Mouse (Mus musculus) intestine, embryonic 14.5 days (tissue): ENCODE measurements at regions not wholly inside any gene's neighbourhood (a gene's known extent, or its start where the extent isn't known, plus 50 kb on each side); places are given as distances from the start of the nearest gene placed in this dataset.

Source experiments
- ATAC-seq: fragments of 200-750 bp; cut with Nextera tagmentation; replicated peaks from 2 replicates; pipeline ENCODE4 v1.8.0; 2017; ENCODE audit warnings: low read depth, moderate number of reproducible peaks, moderate TSS enrichment, moderate library complexity; ENCODE audit not compliant: low FRiP score, low TSS enrichment
- DNase-seq: peaks from one replicate; pipeline ENCODE4 v3.0.0-alpha.2; 2018; ENCODE audit warnings: low spot score
- H3K27ac ChIP-seq: fragments of 300-500 bp; sonication (generic); 2 replicates; pipeline ENCODE4 v1.5.1; 2014; ENCODE audit warnings: low read depth, mild to moderate bottlenecking, control low read depth
- H3K27me3 ChIP-seq: fragments of 300-500 bp; sonication (generic); replicated peaks from 2 replicates; pipeline ENCODE4 v1.6.1; 2014; ENCODE audit warnings: low read length, control low read depth; ENCODE audit not compliant: control insufficient read depth, insufficient read depth
- H3K36me3 ChIP-seq: fragments of 300-500 bp; sonication (generic); 2 replicates; pipeline ENCODE4 v1.6.1; 2014; ENCODE audit warnings: low read length, control low read depth; ENCODE audit not compliant: control insufficient read depth, insufficient read depth
- H3K4me1 ChIP-seq: fragments of 300-500 bp; sonication (generic); replicated peaks from 2 replicates; pipeline ENCODE4 v1.6.1; 2014; ENCODE audit warnings: low read length, control low read depth, mixed read lengths; ENCODE audit not compliant: control insufficient read depth, insufficient read depth
- H3K4me2 ChIP-seq: fragments of 300-500 bp; sonication (generic); 2 replicates; pipeline ENCODE4 v1.6.1; 2014; ENCODE audit warnings: low read length
- H3K4me3 ChIP-seq: fragments of 300-500 bp; sonication (generic); 2 replicates; pipeline ENCODE4 v1.5.1; 2014; ENCODE audit warnings: low read depth, low read length, control low read depth, mixed read lengths
- H3K9ac ChIP-seq: fragments of 300-500 bp; sonication (generic); 2 replicates; pipeline ENCODE4 v1.6.1; 2014; ENCODE audit warnings: mild to moderate bottlenecking, low read length
- H3K9me3 ChIP-seq: fragments of 300-500 bp; sonication (generic); 2 replicates; pipeline ENCODE4 v1.6.1; 2016; ENCODE audit warnings: low read length, control low read depth; ENCODE audit not compliant: control insufficient read depth
- WGBS: fragments of 180-500 bp; shearing (Covaris S2); extraction: QIAGEN DNeasy Blood & Tissue Kit; methylation state at CpG from one replicate; pipeline ENCODE4 v1.1.7; 2014; 5-methylcytosine and 5-hydroxymethylcytosine counted together

DNA sequence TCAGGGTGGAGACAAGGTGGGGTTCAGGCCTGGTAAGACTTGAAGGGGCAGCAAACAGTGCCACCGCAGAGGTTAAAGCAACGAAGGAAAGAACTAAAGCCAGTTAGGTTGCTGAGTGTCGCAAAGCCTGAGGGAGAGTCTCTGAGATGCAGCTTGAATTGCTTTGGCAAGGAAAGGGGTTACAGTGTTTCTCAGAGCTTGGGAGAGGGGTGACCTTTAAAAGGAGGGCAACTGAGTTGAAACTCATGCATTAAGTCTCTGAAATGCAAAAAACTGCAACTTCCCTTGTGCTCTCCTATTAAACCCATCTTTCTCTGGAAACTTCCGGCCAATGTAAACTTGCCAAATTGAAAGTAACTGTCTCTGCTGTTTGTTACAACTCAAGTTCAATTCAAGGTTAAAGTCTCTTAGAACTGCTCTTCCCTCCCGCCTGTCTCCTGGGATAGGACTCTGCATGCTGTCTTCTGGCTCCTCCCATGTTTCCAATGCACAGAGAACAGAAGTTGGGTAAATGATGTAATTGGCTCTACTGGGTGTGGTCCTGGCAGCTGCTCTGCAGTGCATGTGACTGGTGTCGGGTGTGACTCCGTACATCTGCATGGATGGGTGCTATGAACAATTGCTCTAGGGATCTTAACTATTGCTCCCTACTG, 181.4 kb upstream of the Gas1 start:
- Histone ChIP-seq H3K9ac (no peak overlapping the region), H3K9me3 (no peaks in the 10 kb centered on the region), H3K4me2 (no peak overlapping the region), H3K4me1 (peaks cover 18% of the 10 kb centered on the region), H3K4me3 (no peak overlapping the region), H3K27ac (peak overlapping the region; percentile 85), H3K27me3 (no peaks in the 10 kb centered on the region), H3K36me3 (no peaks in the 10 kb centered on the region)
- DNase-seq (no peak), ATAC-seq (peak; percentile 82)
- 37% methylated on average over 7 of the region's 7 CpGs for WGBS

DNA sequence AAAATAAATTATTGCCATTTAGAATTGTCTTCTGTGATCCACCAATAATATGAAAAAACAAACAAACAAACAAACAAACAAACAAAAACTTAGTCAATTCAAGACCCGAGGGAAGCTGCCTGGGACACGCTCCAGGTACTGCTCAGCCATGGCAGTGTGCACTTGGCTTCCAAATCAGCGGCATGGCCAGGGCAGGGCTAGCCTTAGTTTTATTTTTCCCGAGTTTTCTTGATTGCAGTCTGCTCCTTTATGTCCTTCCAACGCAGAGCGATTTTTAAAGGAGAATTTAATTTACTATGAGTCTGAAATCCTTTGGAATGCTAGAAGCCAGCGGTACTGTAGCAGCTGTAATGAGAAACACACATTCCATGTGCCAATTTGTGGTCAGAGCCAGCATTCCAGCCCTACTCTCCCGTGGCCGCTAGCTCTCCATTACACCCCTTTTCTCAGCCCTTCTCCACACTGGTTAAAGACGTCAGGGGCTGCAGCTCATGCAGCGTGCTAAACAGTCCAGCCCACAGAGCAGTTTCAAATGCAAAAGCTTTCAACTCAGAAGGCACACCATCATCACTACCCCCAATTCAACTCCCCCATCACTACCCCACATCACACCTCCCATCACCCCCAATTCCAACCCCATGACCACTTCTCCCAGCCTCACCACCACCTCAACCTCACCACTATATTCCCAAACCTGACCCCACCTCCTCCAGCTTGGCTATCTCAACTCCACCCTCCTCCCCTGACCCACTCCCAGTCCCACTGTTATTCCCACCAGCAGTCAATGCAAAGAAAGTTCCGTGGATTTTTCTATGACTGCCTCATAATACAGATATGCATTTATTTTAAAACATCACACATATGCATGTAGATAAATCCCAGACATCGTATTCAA, 187.9 kb upstream of the Gas1 start:
- DNase-seq, result no peak
- Histone ChIP-seq H3K4me1 (peaks cover 17% of the 10 kb centered on the region; the same call in 1 of the 2 replicates), H3K9ac (no peak overlapping the region), H3K9me3 (no peaks in the 10 kb centered on the region), H3K27me3 (no peaks in the 10 kb centered on the region), H3K4me3 (no peak overlapping the region), H3K27ac (peak overlapping the region; percentile 51), H3K36me3 (no peaks in the 10 kb centered on the region), H3K4me2 (no peak overlapping the region)
- 48% methylated on average over 13 of the region's 13 CpGs for WGBS
- peak; percentile 50; the same call in 1 of the 2 replicates for ATAC-seq

DNA sequence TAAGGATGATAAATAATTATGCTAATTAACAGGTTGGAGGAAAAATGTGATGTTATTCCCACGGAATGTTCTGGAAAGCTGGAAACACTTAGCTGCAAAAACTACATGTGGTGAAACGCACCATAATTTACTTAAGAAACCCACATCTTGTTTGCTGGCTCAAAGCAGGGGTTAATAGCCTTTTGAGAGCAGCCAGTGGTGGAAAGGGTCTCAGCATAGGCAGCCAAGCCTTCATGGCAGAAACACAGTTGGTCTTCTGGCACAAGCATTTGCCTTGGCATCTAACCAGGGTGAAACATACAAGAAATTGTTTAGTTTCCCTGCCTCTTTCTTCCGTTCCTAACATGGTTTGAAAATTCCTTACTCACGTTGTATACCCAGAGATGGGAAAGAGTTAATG, 192.1 kb upstream of the Gas1 start:
- 77% methylated on average over 4 of the region's 4 CpGs for WGBS
- DNase-seq, result no peak
- no peak overlapping the region for H3K4me2 ChIP-seq

DNA sequence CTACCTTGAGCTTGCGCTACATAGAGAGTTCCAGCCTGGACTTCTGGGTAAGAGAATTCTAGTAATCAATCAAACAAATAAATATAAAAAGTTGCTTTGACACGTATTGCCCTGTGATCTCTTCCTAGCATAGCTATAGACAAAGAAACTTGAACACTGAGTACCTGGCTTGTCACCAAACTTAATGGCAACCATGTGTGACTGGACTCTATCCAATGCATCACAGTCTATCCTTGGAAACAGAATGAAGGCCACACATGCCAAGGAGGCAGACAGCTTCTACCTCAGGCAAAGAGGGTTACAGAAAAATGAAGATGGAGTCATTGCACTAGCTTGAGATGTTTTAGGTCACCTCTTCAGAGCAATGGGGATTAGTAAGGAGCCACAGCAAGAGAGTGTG, 194.5 kb upstream of the Gas1 start:
- Histone ChIP-seq H3K4me1 (no peaks in the 10 kb centered on the region), H3K27ac (no peak overlapping the region), H3K27me3 (no peaks in the 10 kb centered on the region), H3K9ac (no peak overlapping the region), H3K4me2 (no peak overlapping the region), H3K4me3 (no peak overlapping the region), H3K36me3 (no peaks in the 10 kb centered on the region), H3K9me3 (no peaks in the 10 kb centered on the region)
- DNase-seq, result no peak
- no peak for ATAC-seq
- 87% methylated on average over 2 of the region's 2 CpGs for WGBS

More for the DNA sequence above, 192.1 kb upstream of the Gas1 start:
- no peak for ATAC-seq
- Histone ChIP-seq H3K36me3 (no peaks in the 10 kb centered on the region), H3K27me3 (no peaks in the 10 kb centered on the region), H3K27ac (no peak overlapping the region), H3K4me3 (no peak overlapping the region), H3K4me1 (peaks cover 12% of the 10 kb centered on the region; the same call in 1 of the 2 replicates), H3K9me3 (no peaks in the 10 kb centered on the region), H3K9ac (no peak overlapping the region)

DNA sequence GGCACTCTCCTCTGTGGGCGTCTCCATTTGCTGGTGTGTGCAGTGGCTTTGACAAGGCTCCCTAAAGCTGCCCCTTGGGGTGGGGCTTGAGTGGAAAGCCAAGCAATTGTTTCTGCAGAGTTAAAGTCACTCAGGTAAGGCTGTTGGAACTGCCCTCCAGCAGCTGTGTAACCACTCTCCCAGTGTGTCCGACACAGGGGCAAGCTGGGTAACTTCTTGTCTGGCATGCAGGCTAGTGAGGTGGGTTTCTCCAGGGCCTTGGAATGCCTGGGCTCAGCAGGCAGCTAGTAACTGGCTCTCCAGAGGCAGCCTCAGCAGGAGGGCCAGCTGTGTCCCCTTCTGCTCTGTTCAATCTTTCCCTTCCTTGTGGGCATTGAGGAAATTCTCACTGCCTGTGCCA, 199.5 kb upstream of the Gas1 start:
- no peaks in the 10 kb centered on the region for H3K36me3 ChIP-seq
- H3K27me3 ChIP-seq, result no peaks in the 10 kb centered on the region
- no peak overlapping the region for H3K4me3 ChIP-seq
- 68% methylated on average over 2 of the region's 2 CpGs for whole genome bisulfite sequencing
- DNase-seq (no peak), ATAC-seq (no peak)
- H3K4me2 ChIP-seq, result no peak overlapping the region
- no peaks in the 10 kb centered on the region for H3K4me1 ChIP-seq
- no peak overlapping the region for H3K9ac ChIP-seq
- no peak overlapping the region for H3K27ac ChIP-seq
- H3K9me3 ChIP-seq, result no peaks in the 10 kb centered on the region

DNA sequence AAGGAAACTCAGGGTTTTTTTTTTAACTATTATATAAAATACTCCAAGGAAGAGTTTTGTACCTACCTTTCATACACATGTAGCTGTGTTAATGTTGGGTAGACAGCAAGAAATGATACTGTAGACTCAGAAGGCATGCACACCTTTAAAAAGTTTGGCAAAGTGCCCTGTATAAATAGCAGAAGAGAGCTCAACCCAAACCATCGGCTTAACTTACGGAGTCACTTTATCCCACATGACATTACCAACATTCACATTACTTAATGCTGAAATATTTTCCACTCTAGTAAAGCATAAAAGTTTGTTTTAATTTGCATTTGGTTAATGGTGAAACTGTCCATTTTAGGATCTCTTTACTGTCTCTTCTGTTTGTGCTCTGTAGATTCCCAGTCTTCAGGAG, 205.7 kb upstream of the Gas1 start:
- no peaks in the 10 kb centered on the region for H3K9me3 ChIP-seq
- no peaks in the 10 kb centered on the region for H3K36me3 ChIP-seq
- H3K4me1 ChIP-seq, result 0 out of 2 replicates have a peak, but pooled peaks cover 3% of the 10 kb centered on the region
- H3K27ac ChIP-seq, result no peak overlapping the region
- H3K4me2 ChIP-seq, result no peak overlapping the region
- DNase-seq (no peak), ATAC-seq (no peak)
- no peaks in the 10 kb centered on the region for H3K27me3 ChIP-seq
- H3K4me3 ChIP-seq, result no peak overlapping the region
- H3K9ac ChIP-seq, result no peak overlapping the region
- 63% methylated on average over 2 of the region's 2 CpGs for WGBS

DNA sequence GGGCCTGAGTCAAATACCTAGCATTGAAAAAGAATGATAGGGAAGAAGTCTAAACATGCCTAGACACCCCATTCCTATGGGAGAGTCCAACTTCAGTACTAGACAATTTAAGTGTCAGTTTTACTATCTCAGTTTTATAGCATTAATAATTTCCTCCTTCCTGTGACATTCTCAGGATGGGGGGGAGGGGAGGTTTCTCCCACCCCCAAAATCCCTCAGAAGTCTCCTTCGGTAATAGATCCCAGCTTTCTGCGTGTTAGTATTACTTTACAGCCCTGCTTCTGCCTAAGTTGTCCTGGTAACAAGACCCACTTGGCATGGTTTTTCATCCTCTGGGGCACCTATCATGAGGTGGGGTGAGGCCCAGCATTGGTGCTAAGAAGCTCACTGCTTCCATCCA, 202.9 kb upstream of the Dapk1 start:
- no peak for ATAC-seq
- Histone ChIP-seq H3K4me3 (no peak overlapping the region), H3K27ac (no peak overlapping the region), H3K4me2 (no peak overlapping the region), H3K4me1 (no peaks in the 10 kb centered on the region), H3K27me3 (no peaks in the 10 kb centered on the region), H3K36me3 (no peaks in the 10 kb centered on the region), H3K9me3 (no peaks in the 10 kb centered on the region), H3K9ac (no peak overlapping the region)
- DNase-seq, result no peak
- WGBS, result 77% methylated on average over 2 of the region's 2 CpGs

DNA sequence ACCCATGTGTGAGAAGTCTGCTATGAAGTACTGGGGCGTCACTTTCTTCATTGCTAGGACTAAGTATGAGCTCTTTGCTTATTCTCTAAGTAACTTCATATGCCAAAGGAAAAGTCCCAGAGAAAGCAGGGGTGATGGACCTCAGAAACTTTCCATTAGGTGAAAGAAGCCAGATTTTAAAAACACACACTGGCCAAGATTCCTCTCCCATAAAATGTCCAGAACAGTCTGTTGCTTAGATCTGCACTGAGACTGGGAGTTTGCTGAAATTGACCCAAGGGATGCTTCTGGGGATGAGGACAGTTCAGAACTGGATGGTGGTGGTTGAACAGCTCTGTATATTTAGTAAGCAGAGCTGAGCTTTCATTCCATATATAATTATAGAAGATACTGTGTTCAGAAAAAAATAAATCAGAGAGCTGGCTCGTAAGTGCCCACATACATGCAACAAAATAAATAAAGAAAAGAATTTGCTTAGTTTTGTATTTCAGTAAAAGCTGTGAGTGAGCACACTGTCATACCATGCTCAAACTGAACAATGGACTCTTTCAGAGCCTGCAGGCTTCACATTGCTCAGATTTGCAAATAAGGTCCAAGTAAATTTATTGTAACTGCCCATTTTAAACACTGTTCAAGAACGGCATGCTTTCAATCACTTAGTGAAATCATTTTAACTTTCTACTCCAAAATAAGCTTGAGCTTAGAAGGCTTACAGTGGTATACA, 200.8 kb upstream of the Dapk1 start:
- Histone ChIP-seq H3K27me3 (no peaks in the 10 kb centered on the region), H3K27ac (peak overlapping the region; percentile 22; the same call in 1 of the 2 replicates), H3K4me3 (no peak overlapping the region), H3K9ac (no peak overlapping the region), H3K36me3 (no peaks in the 10 kb centered on the region), H3K4me1 (no peaks in the 10 kb centered on the region), H3K4me2 (no peak overlapping the region), H3K9me3 (no peaks in the 10 kb centered on the region)
- 75% methylated on average over 3 of the region's 3 CpGs for WGBS
- DNase-seq, result no peak
- no peak for ATAC-seq
